Mouse (Mus musculus) hindbrain, postnatal 0 days (tissue): Measurements from ENCODE around the gene Pdf. TPM values are rescaled to one million over a fixed set of nuclear protein-coding genes. Genes with fewer than 3 reads are reported as not detected.
"Not testable (repeated sequence)": the region's sequence is repeated elsewhere in the genome, so short reads cannot be mapped to it uniquely, and the experiment has no call there.

Source experiments
- ATAC-seq: fragments of 200-750 bp; cut with Nextera tagmentation; 2 replicates; pipeline ENCODE4 v1.8.0; 2017; ENCODE audit warnings: mild to moderate bottlenecking, moderate TSS enrichment, moderate library complexity
- DNase-seq: peaks from one replicate; pipeline ENCODE4 v3.0.0-alpha.2; 2015; ENCODE audit warnings: low spot score
- H3K27ac ChIP-seq: fragments of 300-500 bp; sonication (generic); 2 replicates; pipeline ENCODE4 v1.5.1; 2014; ENCODE audit warnings: mild to moderate bottlenecking
- H3K27me3 ChIP-seq: fragments of 300-500 bp; sonication (generic); 2 replicates; pipeline ENCODE4 v1.6.1; 2014; ENCODE audit warnings: low read length, mixed read lengths; ENCODE audit not compliant: insufficient read depth
- H3K36me3 ChIP-seq: fragments of 300-500 bp; sonication (generic); 2 replicates; pipeline ENCODE4 v1.6.1; 2014; ENCODE audit warnings: low read length, mixed read lengths; ENCODE audit not compliant: insufficient read depth
- H3K4me1 ChIP-seq: fragments of 300-500 bp; sonication (generic); 2 replicates; pipeline ENCODE4 v1.6.1; 2014; ENCODE audit warnings: antibody characterized with exemption, low read length, mixed read lengths; ENCODE audit not compliant: insufficient read depth
- H3K4me2 ChIP-seq: fragments of 300-500 bp; sonication (generic); 2 replicates; pipeline ENCODE4 v1.6.1; 2014; ENCODE audit warnings: low read depth, mild to moderate bottlenecking, low read length, moderate library complexity, mixed read lengths
- H3K4me3 ChIP-seq: fragments of 300-500 bp; sonication (generic); 2 replicates; pipeline ENCODE4 v1.5.1; 2014; ENCODE audit warnings: low read length
- H3K9ac ChIP-seq: fragments of 300-500 bp; sonication (generic); replicated peaks from 2 replicates; pipeline ENCODE4 v1.6.1; 2014; ENCODE audit warnings: mild to moderate bottlenecking, low read length, moderate library complexity, mixed read lengths
- H3K9me3 ChIP-seq: fragments of 300-500 bp; sonication (generic); 2 replicates; pipeline ENCODE4 v1.6.1; 2016; ENCODE audit warnings: low read length, mixed read lengths
- CTCF ChIP-seq: IDR thresholded peaks from 2 replicates; pipeline ENCODE4 v1.5.1; 2016; ENCODE audit warnings: antibody characterized with exemption, control low read depth, low read depth
- WGBS: fragments of 180-500 bp; shearing (Covaris S2); extraction: QIAGEN DNeasy Blood & Tissue Kit; methylation state at CpG from one replicate; pipeline ENCODE4 v1.1.7; 2014; 5-methylcytosine and 5-hydroxymethylcytosine counted together
- microRNA-seq, 2 experiments: library from miRNA; unstranded; fragments of <30 nt; microRNA quantifications; one replicate each; pipeline ENCODE4; 2016
- polyA plus RNA-seq: library from polyadenylated mRNA; unstranded; fragments of >200 nt; fragmentation: Nextera tagmentation; extraction: Ambion mirVana; gene quantifications from 2 replicates; pipeline ENCODE4 v1.2.1, GENCODE M21; 2015
- total RNA-seq: library from RNA; depleted of rRNA; stranded (reverse); fragments of >200 nt; gene quantifications from 2 replicates; pipeline ENCODE4 v1.2.3, GENCODE M21; 2014; rRNA removed

Gene Pdf
- total and polyA plus RNA-seq, 2 experiments from 2014 or later = 36.9 to 57.7 TPM

GRCm38 (mm10) chr8:106999068-106999467 lies 49.3 kb downstream of the Pdf start:
- no peak for TF ChIP-seq CTCF
- no peak overlapping the region for H3K27ac ChIP-seq
- no peak overlapping the region for H3K4me3 ChIP-seq
- no peaks in the 10 kb centered on the region for H3K4me1 ChIP-seq
- no peaks in the 10 kb centered on the region for H3K27me3 ChIP-seq
- WGBS = 82% methylated on average over 1 of the region's 1 CpGs
- H3K4me2 ChIP-seq = no peak overlapping the region
- ATAC-seq (no peak), DNase-seq (no peak)
- no peaks in the 10 kb centered on the region for H3K9me3 ChIP-seq
- no peak overlapping the region for H3K9ac ChIP-seq
- no peaks in the 10 kb centered on the region for H3K36me3 ChIP-seq

GRCm38 (mm10) chr8:106997416-106997815 lies 51.0 kb downstream of the Pdf start:
- WGBS = 86% methylated on average over 4 of the region's 4 CpGs
- Histone ChIP-seq H3K4me1 (no peaks in the 10 kb centered on the region), H3K4me2 (no peak overlapping the region), H3K9ac (no peak overlapping the region), H3K36me3 (no peaks in the 10 kb centered on the region), H3K27me3 (no peaks in the 10 kb centered on the region), H3K27ac (no peak overlapping the region), H3K9me3 (no peaks in the 10 kb centered on the region), H3K4me3 (no peak overlapping the region)
- TF ChIP-seq CTCF = no peak
- DNase-seq (no peak), ATAC-seq (no peak)

GRCm38 (mm10) chr8:106996339-106996738 lies 52.1 kb downstream of the Pdf start:
- 84% methylated on average over 4 of the region's 4 CpGs for WGBS

More at GRCm38 (mm10) chr8:106996339-106996738, 52.1 kb downstream of the Pdf start:
- not testable (repeated sequence) for DNase-seq, H3K27ac ChIP-seq, H3K4me3 ChIP-seq, H3K36me3 ChIP-seq, H3K9ac ChIP-seq, H3K27me3 ChIP-seq, H3K4me1 ChIP-seq, H3K9me3 ChIP-seq, H3K4me2 ChIP-seq, ATAC-seq

Small RNA genes within 50 kb of the gene (microRNA-seq; reads per million reads assigned to microRNA genes)
- gene Mir7075 = 3.3 to 3.6 reads per million in 2 experiments

Other genes with a start within 250 kb of the Pdf start
- 20.0 and 21.0 TPM in 2 replicates for gene Has3, start 178.4 kb downstream of the Pdf start, total RNA-seq
- 0.63 and 1.2 TPM in 2 replicates for gene Has3, start 178.4 kb downstream of the Pdf start, polyA plus RNA-seq
- gene Utp4, start 155.0 kb downstream of the Pdf start, total RNA-seq = 21.1 and 25.5 TPM in 2 replicates
- gene Utp4, start 155.0 kb downstream of the Pdf start, polyA plus RNA-seq = 28.7 and 29.5 TPM in 2 replicates
- 7.3 and 8.7 TPM in 2 replicates for gene Sntb2, start 112.9 kb downstream of the Pdf start, total RNA-seq
- gene Sntb2, start 112.9 kb downstream of the Pdf start, polyA plus RNA-seq = 4.6 and 6.0 TPM in 2 replicates
- 81.6 and 92.3 TPM in 2 replicates for gene Vps4a, start 17.4 kb downstream of the Pdf start, total RNA-seq
- gene Vps4a, start 17.4 kb downstream of the Pdf start, polyA plus RNA-seq = 153 and 155 TPM in 2 replicates
- gene Cog8, start 8.1 kb upstream of the Pdf start, total RNA-seq = 47.9 and 48.8 TPM in 2 replicates
- gene Cog8, start 8.1 kb upstream of the Pdf start, polyA plus RNA-seq = 33.0 and 33.2 TPM in 2 replicates
- 16.1 and 20.7 TPM in 2 replicates for gene Nip7, start 8.3 kb upstream of the Pdf start, total RNA-seq
- 58.1 and 59.5 TPM in 2 replicates for gene Nip7, start 8.3 kb upstream of the Pdf start, polyA plus RNA-seq
- not detected in 2 replicates for gene Tmed6, start 17.0 kb upstream of the Pdf start, total RNA-seq
- not detected in 2 replicates for gene Tmed6, start 17.0 kb upstream of the Pdf start, polyA plus RNA-seq
- 15.5 TPM in 2 replicates for gene Terf2, start 47.9 kb upstream of the Pdf start, total RNA-seq
- 22.9 and 23.2 TPM in 2 replicates for gene Terf2, start 47.9 kb upstream of the Pdf start, polyA plus RNA-seq
- 89.5 and 95.2 TPM in 2 replicates for gene Cyb5b, start 102.0 kb upstream of the Pdf start, total RNA-seq
- gene Cyb5b, start 102.0 kb upstream of the Pdf start, polyA plus RNA-seq = 81.6 and 82.9 TPM in 2 replicates
- 22.8 and 23.5 TPM in 2 replicates for gene Nfat5, start 244.9 kb upstream of the Pdf start, total RNA-seq
- 6.9 and 7.0 TPM in 2 replicates for gene Nfat5, start 244.9 kb upstream of the Pdf start, polyA plus RNA-seq